ENCODE assay signal across 8 mouse cellular contexts in the genomic region with DNA sequence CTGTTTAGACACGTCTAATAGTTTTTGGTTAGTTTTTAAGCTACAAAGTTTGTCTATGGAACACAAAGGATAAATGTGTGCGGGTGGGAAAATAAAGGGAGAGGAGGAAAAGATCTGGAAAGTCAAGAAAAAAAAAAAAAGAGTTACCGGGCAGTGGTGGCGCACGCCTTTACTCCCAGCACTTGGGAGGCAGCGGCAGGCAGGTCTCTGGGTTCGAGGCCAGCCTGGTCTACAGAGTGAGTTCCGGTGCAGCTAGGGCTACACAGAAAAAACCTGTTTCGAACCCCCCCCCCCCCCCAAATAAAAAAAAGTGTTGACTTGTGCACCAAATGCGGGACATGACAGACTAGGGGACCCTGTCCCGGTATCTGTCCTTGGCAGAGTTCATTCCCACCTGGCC. TPM values are rescaled to one million over a fixed set of nuclear protein-coding genes. Genes with fewer than 3 reads are reported as not detected.
DNase-seq lines count a peak whose midpoint lies in the region; ATAC-seq and TF ChIP-seq lines count a peak whose summit lies in the region.

No protein-coding gene starts in this region.

- no peaks in the 10 kb centered on the region for H3K27me3 ChIP-seq in lung, embryonic 15.5 days
- no peaks in the 10 kb centered on the region for H3K27me3 ChIP-seq in forebrain, embryonic 12.5 days
- no peaks in the 10 kb centered on the region for H3K27me3 ChIP-seq in small intestine, adult 2 months (ENCODE audit: control insufficient read depth, insufficient read depth, low read length)

- peak; percentile 3; the same call in 1 of the 2 replicates for ATAC-seq in lung, embryonic 15.5 days (ENCODE audit: borderline replicate concordance, extremely low read depth, low FRiP score, low TSS enrichment)
- ATAC-seq in forebrain, embryonic 12.5 days (ENCODE audit: low FRiP score), result no peak

- DNase-seq in lung, postnatal 4 days, result no peak
- DNase-seq in kidney, postnatal 4 days, result peak; percentile 22 to 34
- no peak for DNase-seq in right cerebral cortex, postnatal 36 days (ENCODE audit: low spot score in 2 of 2)
- DNase-seq in left cerebral cortex, postnatal 36 days (ENCODE audit: low spot score in 2 of 2), result no peak
- DNase-seq in cerebellum, adult 8-10 months, result no peak

- WGBS in lung, embryonic 15.5 days, result 33% methylated on average over 11 of the region's 11 CpGs
- 38% methylated on average over 11 of the region's 11 CpGs for WGBS in forebrain, embryonic 12.5 days
- WGBS in small intestine, adult 2 months, result 27% methylated on average over 11 of the region's 11 CpGs

- no peak for TF ChIP-seq POLR2A in small intestine, adult 2 months (IDR thresholded peaks at IDR 0.05; ENCODE audit: low read depth, low read length)

- H3K9me3 ChIP-seq in lung, embryonic 15.5 days, result no peaks in the 10 kb centered on the region
- H3K9me3 ChIP-seq in forebrain, embryonic 12.5 days, result no peaks in the 10 kb centered on the region

- peak overlapping the region; percentile 75 for H3K4me3 ChIP-seq in lung, embryonic 15.5 days
- peak overlapping the region; percentile 90 for H3K4me3 ChIP-seq in forebrain, embryonic 12.5 days (replicated peaks)
- peak overlapping the region; percentile 17; the same call in 1 of the 2 replicates for H3K4me3 ChIP-seq in small intestine, adult 2 months (ENCODE audit: low read depth, low read length)

- H3K4me2 ChIP-seq in lung, embryonic 15.5 days, result peak overlapping the region; percentile 69
- peak overlapping the region; percentile 78 for H3K4me2 ChIP-seq in forebrain, embryonic 12.5 days

- 0 out of 2 replicates have a peak, but pooled peaks cover 3% of the 10 kb centered on the region for H3K36me3 ChIP-seq in lung, embryonic 15.5 days
- H3K36me3 ChIP-seq in forebrain, embryonic 12.5 days (replicated peaks), result no peaks in the 10 kb centered on the region
- H3K36me3 ChIP-seq in small intestine, adult 2 months (ENCODE audit: control insufficient read depth, insufficient read depth, low read length), result 0 out of 2 replicates have a peak, but pooled peaks cover 1% of the 10 kb centered on the region

- peak overlapping the region; percentile 44; the same call in 1 of the 2 replicates for H3K27ac ChIP-seq in lung, embryonic 15.5 days
- H3K27ac ChIP-seq in forebrain, embryonic 12.5 days, result peak overlapping the region; percentile 95
- H3K27ac ChIP-seq in small intestine, adult 2 months (ENCODE audit: insufficient read depth, low read depth, low read length), result no peak overlapping the region

- intact Hi-C loops in left cerebral cortex, postnatal 36 days (cut with DNase I), result no loop called here

- peaks cover 16% of the 10 kb centered on the region for H3K4me1 ChIP-seq in lung, embryonic 15.5 days
- peaks cover 32% of the 10 kb centered on the region for H3K4me1 ChIP-seq in forebrain, embryonic 12.5 days
- H3K4me1 ChIP-seq in small intestine, adult 2 months (ENCODE audit: control insufficient read depth, insufficient read depth, insufficient read length, low read length), result peaks cover 6% of the 10 kb centered on the region; the same call in 1 of the 2 replicates

- peak overlapping the region; percentile 19; the same call in 1 of the 2 replicates for H3K9ac ChIP-seq in lung, embryonic 15.5 days
- peak overlapping the region; percentile 90; the same call in 1 of the 2 replicates for H3K9ac ChIP-seq in forebrain, embryonic 12.5 days

- TF ChIP-seq CTCF in small intestine, adult 2 months (IDR thresholded peaks at IDR 0.05; ENCODE audit: extremely low read depth, insufficient read length, insufficient replicate concordance, low read depth, low read length), result no peak

RNA-seq across cellular contexts. Expression of gene Nsmce3, which starts 0.5 kb away (rescaled TPM):
- polyA plus RNA-seq in lung, embryonic 15.5 days (2015; fragmentation: Nextera tagmentation; extraction: Ambion mirVana), result 11.3 and 11.7 TPM in 2 replicates
- 10.4 and 10.7 TPM in 2 replicates for polyA plus RNA-seq in forebrain, embryonic 12.5 days (2016; fragmentation: Nextera tagmentation; extraction: Ambion mirVana)
- 2.8 and 3.3 TPM in 2 replicates for polyA plus RNA-seq in small intestine, adult 2 months (2012; rRNA removed)
- total RNA-seq in left cerebral cortex, postnatal 36 days (2021), result 10 to 100 TPM; 11.8 to 13.5 TPM

Comparison
In these comparisons a context has a peak if more than half of its experiments do, and no peak if none do; other contexts are left out.
1. H3K4me3 ChIP-seq: peak in every context shown above with its lines; median percentile 90 in forebrain, embryonic 12.5 days; 75 in lung, embryonic 15.5 days; 17 in small intestine, adult 2 months.
2. DNase-seq: peak in kidney, postnatal 4 days (2 of 2); none in lung, postnatal 4 days (0 of 2), right cerebral cortex, postnatal 36 days (0 of 2), left cerebral cortex, postnatal 36 days (0 of 2) and cerebellum, adult 8-10 months (single experiment).